Mouse (Mus musculus): ENCODE results near the gene Ergic1.

GRCm38 (mm10) chr17:26594958-26595357, 33.7 kb downstream of the Ergic1 start:
- no peak for TF ChIP-seq CTCF (IDR thresholded peaks at IDR 0.05; ENCODE audit: extremely low read depth, insufficient read depth, insufficient read length, insufficient replicate concordance)
- no peak for TF ChIP-seq POLR2A (IDR thresholded peaks at IDR 0.05; ENCODE audit: low read depth, low read length)
